Mouse (Mus musculus) limb, embryonic 15.5 days (tissue): ENCODE measurements around the gene Wfdc5. TPM values are rescaled to one million over a fixed set of nuclear protein-coding genes. Genes with fewer than 3 reads are reported as not detected.

Experiments
- ATAC-seq: fragments of 200-750 bp; cut with Nextera tagmentation; 2 replicates; pipeline ENCODE4 v1.8.0; 2017; ENCODE audit warnings: low read depth, moderate TSS enrichment; ENCODE audit not compliant: insufficient number of reproducible peaks, low FRiP score, low TSS enrichment
- H3K27ac ChIP-seq: fragments of 300-500 bp; sonication (generic); 2 replicates; pipeline ENCODE4 v1.5.1; 2015; ENCODE audit warnings: moderate library complexity, mild to moderate bottlenecking, inconsistent platforms
- H3K27me3 ChIP-seq: fragments of 300-500 bp; sonication (generic); 2 replicates; pipeline ENCODE4 v1.6.1; 2015; ENCODE audit warnings: inconsistent platforms
- H3K36me3 ChIP-seq: fragments of 300-500 bp; sonication (generic); 2 replicates; pipeline ENCODE4 v1.6.1; 2015; ENCODE audit warnings: inconsistent platforms
- H3K4me1 ChIP-seq: fragments of 300-500 bp; sonication (generic); 2 replicates; pipeline ENCODE4 v1.6.1; 2015; ENCODE audit warnings: inconsistent platforms
- H3K4me2 ChIP-seq: fragments of 300-500 bp; sonication (generic); 2 replicates; pipeline ENCODE4 v1.6.1; 2015; ENCODE audit warnings: mild to moderate bottlenecking, inconsistent platforms
- H3K4me3 ChIP-seq: fragments of 300-500 bp; sonication (generic); 2 replicates; pipeline ENCODE4 v1.5.1; 2015; ENCODE audit warnings: mild to moderate bottlenecking, inconsistent platforms
- H3K9ac ChIP-seq: fragments of 300-500 bp; sonication (generic); 2 replicates; pipeline ENCODE4 v1.6.1; 2015; ENCODE audit warnings: inconsistent platforms
- H3K9me3 ChIP-seq: fragments of 300-500 bp; sonication (generic); 2 replicates; pipeline ENCODE4 v1.6.1; 2016; ENCODE audit warnings: inconsistent platforms
- WGBS: fragments of 180-500 bp; shearing (Covaris S2); methylation state at CpG from one replicate; pipeline ENCODE4 v1.1.7; 2015; 5-methylcytosine and 5-hydroxymethylcytosine counted together
- polyA plus RNA-seq: library from polyadenylated mRNA; unstranded; fragments of >200 nt; fragmentation: Nextera tagmentation; extraction: Ambion mirVana; gene quantifications from 2 replicates; pipeline ENCODE4 v1.2.1, GENCODE M21; 2015

The Wfdc5 gene
- polyA plus RNA-seq, 1 experiment from 2014 or later, result 9.1 TPM

DNA sequence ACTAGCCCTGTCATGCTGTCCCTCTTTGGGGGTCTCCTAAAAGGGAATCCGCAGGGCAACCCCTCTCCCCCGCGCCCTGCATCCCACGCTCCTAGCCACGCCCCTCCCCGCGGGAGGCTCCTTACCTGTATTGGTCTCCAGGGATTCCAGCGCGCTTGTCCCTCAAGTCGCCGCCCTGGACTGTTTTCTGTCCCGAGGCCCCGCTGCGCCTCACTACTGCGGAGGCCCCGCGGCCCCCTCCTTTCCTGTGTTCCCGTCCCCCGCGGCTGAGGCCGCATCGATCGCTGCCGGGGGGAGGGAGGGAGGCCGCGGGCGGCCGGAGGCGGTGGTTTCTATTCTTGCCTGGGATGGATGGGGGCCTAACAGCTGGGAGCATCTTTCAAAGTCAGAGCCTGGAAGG, 11.6 kb downstream of the Wfdc5 start, which contains the start of gene Kcns1:
TSS of gene Kcns1 (minus strand) at position 212 of the 400 bp plus-strand sequence.
- Histone ChIP-seq H3K4me1 (peaks cover 28% of the 10 kb centered on the region), H3K27me3 (peaks cover 64% of the 10 kb centered on the region), H3K27ac (0 out of 2 replicates have a peak within 1 kb of the TSS, but pooled peaks have one; percentile 17), H3K36me3 (no peaks in the 10 kb centered on the region), H3K9me3 (no peaks in the 10 kb centered on the region), H3K4me2 (peak within 1 kb of the TSS; percentile 58), H3K4me3 (peak within 1 kb of the TSS; percentile 36), H3K9ac (peak within 1 kb of the TSS; percentile 27)
- no peak for ATAC-seq
- WGBS, result under 1% methylated on average over 24 of the region's 29 CpGs

GRCm38 (mm10) chr2:164170326-164170725, 12.2 kb downstream of the Wfdc5 start:
- no peaks in the 10 kb centered on the region for H3K36me3 ChIP-seq
- peak overlapping the region; percentile 58; the same call in 1 of the 2 replicates for H3K4me2 ChIP-seq
- no peak for ATAC-seq
- peaks cover 28% of the 10 kb centered on the region for H3K4me1 ChIP-seq
- no peak overlapping the region for H3K9ac ChIP-seq
- H3K9me3 ChIP-seq, result no peaks in the 10 kb centered on the region
- 0 out of 2 replicates have a peak overlapping the region, but pooled peaks have one; percentile 17 for H3K27ac ChIP-seq
- peaks cover 69% of the 10 kb centered on the region for H3K27me3 ChIP-seq
- WGBS, result 12% methylated on average over 11 of the region's 11 CpGs
- H3K4me3 ChIP-seq, result peak overlapping the region; percentile 36

- H3K4me3 ChIP-seq, result peak overlapping the region; percentile 36
- no peaks in the 10 kb centered on the region for H3K36me3 ChIP-seq
- H3K9ac ChIP-seq, result no peak overlapping the region
- peaks cover 66% of the 10 kb centered on the region for H3K27me3 ChIP-seq
- no peak overlapping the region for H3K27ac ChIP-seq
- H3K4me1 ChIP-seq, result peaks cover 25% of the 10 kb centered on the region
- H3K4me2 ChIP-seq, result peak overlapping the region; percentile 73
- H3K9me3 ChIP-seq, result no peaks in the 10 kb centered on the region
- ATAC-seq, result 0 out of 2 replicates have a peak, but pooled peaks have one; percentile 10
- WGBS, result 16% methylated on average over 42 of the region's 42 CpGs
These were observed 14.0 kb downstream of the Wfdc5 start for GRCm38 (mm10) chr2:164168571-164168946.

DNA sequence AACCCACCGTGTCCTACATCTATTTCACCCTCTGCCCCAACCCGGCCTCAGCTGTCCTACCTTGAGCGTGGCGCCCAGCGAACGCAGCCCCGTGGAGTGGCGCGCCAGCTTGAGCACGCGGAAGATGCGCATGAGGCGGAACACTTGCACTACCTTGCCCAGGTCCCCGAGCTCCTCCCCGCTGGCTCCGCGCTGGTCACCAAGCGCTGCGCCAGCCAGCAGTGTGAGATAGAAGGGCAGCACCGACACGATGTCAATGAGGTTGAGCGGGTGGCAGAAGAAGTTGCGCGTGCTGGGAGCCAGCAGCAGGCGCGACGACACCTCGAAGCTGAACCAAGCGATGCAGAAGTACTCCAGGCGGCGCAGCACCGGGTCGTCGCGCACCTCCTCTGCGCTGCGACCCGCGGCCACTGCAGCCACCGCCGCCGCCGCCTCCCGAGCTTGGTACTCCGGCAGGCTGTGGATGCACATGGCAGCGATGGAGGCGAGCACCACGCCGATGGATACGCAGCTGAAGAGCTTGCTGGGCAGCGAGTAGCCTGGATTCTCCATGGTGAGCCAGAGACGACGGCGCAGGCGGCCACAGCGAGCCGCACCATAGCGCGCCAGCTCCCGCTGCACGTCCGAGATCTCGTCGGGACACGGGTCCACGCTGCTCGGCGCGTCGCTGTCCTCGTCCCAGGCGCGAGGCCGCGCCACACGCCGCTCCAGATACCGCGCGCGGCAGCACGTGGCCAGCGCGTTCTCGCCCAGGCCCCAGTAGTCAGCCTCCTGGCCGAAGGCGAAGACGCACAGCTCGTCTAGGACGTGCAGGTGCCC, 14.6 kb downstream of the Wfdc5 start:
- H3K27ac ChIP-seq, result no peak overlapping the region
- peak overlapping the region; percentile 73 for H3K4me2 ChIP-seq

GRCm38 (mm10) chr2:164164941-164165340, 17.6 kb downstream of the Wfdc5 start:
- Histone ChIP-seq H3K9ac (no peak overlapping the region), H3K9me3 (no peaks in the 10 kb centered on the region), H3K4me1 (peaks cover 26% of the 10 kb centered on the region), H3K36me3 (no peaks in the 10 kb centered on the region), H3K27me3 (peaks cover 46% of the 10 kb centered on the region), H3K27ac (no peak overlapping the region), H3K4me2 (no peak overlapping the region), H3K4me3 (no peak overlapping the region)
- ATAC-seq, result no peak
- WGBS, result 92% methylated on average over 5 of the region's 5 CpGs

More for the DNA sequence above, 14.6 kb downstream of the Wfdc5 start:
- 14% methylated on average over 89 of the region's 90 CpGs for WGBS
- Histone ChIP-seq H3K27me3 (peaks cover 66% of the 10 kb centered on the region), H3K9me3 (no peaks in the 10 kb centered on the region), H3K9ac (no peak overlapping the region), H3K36me3 (no peaks in the 10 kb centered on the region), H3K4me1 (peaks cover 25% of the 10 kb centered on the region), H3K4me3 (peak overlapping the region; percentile 36)
- 0 out of 2 replicates have a peak, but pooled peaks have one; percentile 36 for ATAC-seq

GRCm38 (mm10) chr2:164161515-164162055, 21.0 kb downstream of the Wfdc5 start:
- Histone ChIP-seq H3K27ac (0 out of 2 replicates have a peak overlapping the region, but pooled peaks have one; percentile 27), H3K36me3 (no peaks in the 10 kb centered on the region), H3K9ac (no peak overlapping the region), H3K9me3 (no peaks in the 10 kb centered on the region), H3K4me2 (no peak overlapping the region), H3K4me3 (no peak overlapping the region), H3K27me3 (peaks cover 12% of the 10 kb centered on the region), H3K4me1 (peaks cover 12% of the 10 kb centered on the region)
- no peak for ATAC-seq
- 74% methylated on average over 11 of the region's 11 CpGs for WGBS

DNA sequence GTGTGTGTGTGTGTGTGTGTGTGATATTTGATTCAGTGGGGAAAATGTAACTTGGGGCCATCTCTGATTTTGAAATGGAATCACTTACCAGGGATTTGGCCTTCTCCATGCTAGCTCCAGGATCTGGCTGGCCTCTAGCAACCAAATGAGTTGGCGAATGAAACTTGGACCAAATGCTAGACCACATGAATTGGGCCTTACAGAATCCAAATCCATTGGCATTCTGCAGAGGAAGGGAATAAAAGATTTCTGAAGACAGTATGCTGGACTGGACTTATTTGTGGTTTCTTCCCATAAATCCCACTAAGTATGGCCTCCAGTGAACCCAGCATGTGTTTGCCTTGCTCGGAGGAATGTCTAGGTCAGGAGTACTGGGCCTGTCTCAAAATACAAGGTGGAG, 23.7 kb downstream of the Wfdc5 start:
- no peak overlapping the region for H3K4me3 ChIP-seq
- peaks cover 12% of the 10 kb centered on the region for H3K4me1 ChIP-seq
- no peak overlapping the region for H3K9ac ChIP-seq
- no peaks in the 10 kb centered on the region for H3K27me3 ChIP-seq
- H3K4me2 ChIP-seq, result no peak overlapping the region
- no peak for ATAC-seq
- peaks cover 4% of the 10 kb centered on the region; the same call in 1 of the 2 replicates for H3K36me3 ChIP-seq
- H3K27ac ChIP-seq, result peak overlapping the region; percentile 40; the same call in 1 of the 2 replicates
- 64% methylated on average over 2 of the region's 2 CpGs for WGBS
- no peaks in the 10 kb centered on the region for H3K9me3 ChIP-seq

GRCm38 (mm10) chr2:164156158-164156557, 26.4 kb downstream of the Wfdc5 start:
- no peak overlapping the region for H3K27ac ChIP-seq
- H3K27me3 ChIP-seq, result no peaks in the 10 kb centered on the region
- H3K36me3 ChIP-seq, result peaks cover 25% of the 10 kb centered on the region
- ATAC-seq, result no peak
- no peak overlapping the region for H3K4me2 ChIP-seq
- H3K4me3 ChIP-seq, result no peak overlapping the region
- H3K4me1 ChIP-seq, result peaks cover 10% of the 10 kb centered on the region
- WGBS, result 80% methylated on average over 7 of the region's 7 CpGs
- no peak overlapping the region for H3K9ac ChIP-seq
- H3K9me3 ChIP-seq, result no peaks in the 10 kb centered on the region

GRCm38 (mm10) chr2:164154007-164154406, 28.5 kb downstream of the Wfdc5 start:
- H3K9me3 ChIP-seq, result no peaks in the 10 kb centered on the region
- WGBS, result 91% methylated on average over 10 of the region's 10 CpGs
- peaks cover 25% of the 10 kb centered on the region for H3K36me3 ChIP-seq
- no peaks in the 10 kb centered on the region for H3K27me3 ChIP-seq
- peaks cover 27% of the 10 kb centered on the region for H3K4me1 ChIP-seq
- H3K9ac ChIP-seq, result no peak overlapping the region
- no peak for ATAC-seq
- no peak overlapping the region for H3K27ac ChIP-seq
- H3K4me3 ChIP-seq, result no peak overlapping the region
- no peak overlapping the region for H3K4me2 ChIP-seq

DNA sequence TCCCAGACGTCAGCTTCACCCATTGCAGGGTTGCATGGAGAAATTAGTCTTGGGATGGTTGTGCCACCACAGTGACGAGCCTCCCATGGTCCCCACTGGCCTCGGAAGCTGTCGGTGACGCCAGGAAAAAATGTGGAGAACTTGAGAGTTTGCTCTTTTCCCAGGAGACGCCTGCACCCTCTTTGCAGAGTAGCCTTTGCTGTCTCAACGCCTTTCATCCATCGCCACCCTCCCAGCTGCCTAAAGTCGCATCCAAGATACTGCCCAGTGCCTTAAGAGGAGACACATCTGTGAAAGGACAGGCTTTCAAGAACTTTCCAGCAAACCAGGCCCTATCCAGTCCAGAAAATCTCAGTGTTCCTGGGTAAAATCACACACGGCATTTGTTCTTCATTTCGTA, 30.2 kb downstream of the Wfdc5 start:
- no peaks in the 10 kb centered on the region for H3K9me3 ChIP-seq
- peaks cover 25% of the 10 kb centered on the region for H3K36me3 ChIP-seq
- no peak overlapping the region for H3K4me3 ChIP-seq
- no peak overlapping the region for H3K4me2 ChIP-seq
- no peak overlapping the region for H3K27ac ChIP-seq
- no peaks in the 10 kb centered on the region for H3K27me3 ChIP-seq
- peaks cover 30% of the 10 kb centered on the region for H3K4me1 ChIP-seq
- no peak overlapping the region for H3K9ac ChIP-seq
- ATAC-seq, result no peak
- WGBS, result 94% methylated on average over 11 of the region's 11 CpGs

DNA sequence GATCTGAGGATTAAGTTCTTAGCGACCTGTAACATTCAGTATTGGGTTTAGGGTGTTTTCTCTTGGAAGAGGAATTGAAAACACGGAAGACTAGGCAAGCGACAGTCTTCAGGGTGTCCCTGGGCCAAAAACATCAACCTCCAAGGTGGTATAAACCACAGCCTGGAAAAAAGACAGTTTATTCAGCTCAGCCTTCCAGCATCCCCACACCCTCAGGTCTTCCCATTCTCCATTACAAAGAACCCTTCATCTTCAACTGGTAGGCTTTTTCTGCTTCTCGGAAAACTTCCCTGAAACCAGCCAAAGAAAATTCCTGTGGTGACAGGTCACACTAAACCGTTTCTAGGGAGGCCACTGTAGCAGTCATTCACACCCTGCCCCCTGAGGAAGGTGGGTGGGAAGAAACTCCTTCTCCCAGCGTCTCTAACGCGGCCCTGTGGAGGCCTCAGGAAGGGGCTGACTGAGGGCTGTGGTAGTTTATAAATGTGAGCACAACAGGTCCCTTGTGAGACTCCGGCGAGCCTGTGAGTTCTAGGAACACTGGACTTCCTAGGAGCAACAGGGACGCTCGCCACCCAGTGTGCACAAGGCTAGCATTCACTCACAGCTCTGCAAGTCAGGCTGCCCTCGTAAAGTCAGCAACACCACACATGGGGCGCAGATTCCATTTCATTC, 32.3 kb downstream of the Wfdc5 start:
- no peak overlapping the region for H3K4me3 ChIP-seq
- peak overlapping the region; percentile 89 for H3K27ac ChIP-seq
- 19% methylated on average over 14 of the region's 14 CpGs for WGBS
- H3K27me3 ChIP-seq, result no peaks in the 10 kb centered on the region
- peak; percentile 88 for ATAC-seq
- no peak overlapping the region for H3K4me2 ChIP-seq
- H3K4me1 ChIP-seq, result peaks cover 30% of the 10 kb centered on the region
- H3K36me3 ChIP-seq, result peaks cover 25% of the 10 kb centered on the region
- no peak overlapping the region for H3K9ac ChIP-seq
- no peaks in the 10 kb centered on the region for H3K9me3 ChIP-seq
